ENCODE assay signal across 32 mouse cellular contexts in the genomic region with DNA sequence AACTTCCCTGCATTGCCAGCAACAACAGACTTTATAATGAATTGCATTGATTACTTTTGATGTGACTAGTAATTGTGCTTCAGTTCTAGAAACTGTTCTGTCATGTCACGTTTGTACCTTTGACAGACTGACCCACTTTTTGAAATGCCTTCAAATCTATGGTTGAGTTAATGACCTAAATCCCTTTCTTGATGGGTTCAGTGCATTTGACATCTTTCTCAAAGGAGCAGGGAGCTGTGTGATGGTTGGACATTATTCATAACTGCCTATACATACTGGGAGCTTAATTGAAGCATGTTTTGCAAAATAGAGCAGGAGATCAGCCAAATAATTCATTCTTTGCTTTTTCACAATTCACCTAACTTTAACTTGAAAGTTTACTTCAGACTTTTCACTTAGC.
"Had no signal": no experiment of that assay in that cellular context is flagged by ENCODE, and none has a peak within 500 bp of the region (broad histone marks: within the 10 kb centered on the region; RNA-seq: fewer than 3 reads in every experiment).

No protein-coding gene starts in this region.

- DNase-seq: left cerebral cortex, postnatal 4 days; liver; liver, embryonic 13.5 days; liver, postnatal 0 days; lung, adult 18-20 months; lung, adult 2 months; lung, embryonic 14.5 days; lung, postnatal 10 days; lung, postnatal 14 days; lung, postnatal 36 days; lung, postnatal 4 days; midbrain, embryonic 14.5 days had no signal

- H3K4me3 ChIP-seq: left cerebral cortex, adult 2 months; limb, embryonic 10.5 days; limb, embryonic 12.5 days; limb, embryonic 13.5 days; limb, embryonic 15.5 days; liver, embryonic 12.5 days; liver, embryonic 13.5 days; liver, embryonic 15.5 days; lung, embryonic 15.5 days; megakaryocyte, embryonic 14.5 days; midbrain, embryonic 10.5 days; midbrain, embryonic 12.5 days; midbrain, embryonic 13.5 days; midbrain, embryonic 15.5 days; myocyte had no signal

- ATAC-seq: liver, embryonic 12.5 days; liver, postnatal 0 days; lung, postnatal 0 days; midbrain, embryonic 13.5 days; midbrain, embryonic 15.5 days; midbrain, embryonic 16.5 days had no signal

- H3K27ac ChIP-seq: left cerebral cortex, adult 2 months; limb, embryonic 10.5 days; limb, embryonic 12.5 days; limb, embryonic 13.5 days; limb, embryonic 15.5 days; liver, embryonic 12.5 days; liver, embryonic 13.5 days; liver, embryonic 14.5 days; liver, embryonic 15.5 days; lung, embryonic 15.5 days; macrophage; midbrain, embryonic 10.5 days; midbrain, embryonic 12.5 days; midbrain, embryonic 13.5 days; midbrain, embryonic 15.5 days had no signal

- H3K9ac ChIP-seq: limb, embryonic 12.5 days; limb, embryonic 13.5 days; limb, embryonic 15.5 days; liver, embryonic 12.5 days; liver, embryonic 13.5 days; liver, embryonic 14.5 days; liver, embryonic 15.5 days; liver, postnatal 0 days; lung, embryonic 14.5 days; lung, embryonic 15.5 days; midbrain, embryonic 12.5 days; midbrain, embryonic 13.5 days; midbrain, embryonic 15.5 days had no signal

- H3K36me3 ChIP-seq: limb, embryonic 10.5 days; limb, embryonic 12.5 days; limb, embryonic 13.5 days; limb, embryonic 15.5 days; liver, embryonic 12.5 days; liver, embryonic 13.5 days; liver, embryonic 15.5 days; lung, embryonic 15.5 days; midbrain, embryonic 10.5 days; midbrain, embryonic 12.5 days; midbrain, embryonic 13.5 days; midbrain, embryonic 15.5 days had no signal

- H3K4me1 ChIP-seq: limb, embryonic 10.5 days; limb, embryonic 12.5 days; limb, embryonic 13.5 days; limb, embryonic 15.5 days; liver, embryonic 12.5 days; liver, embryonic 13.5 days; liver, embryonic 15.5 days; lung, embryonic 15.5 days; megakaryocyte, embryonic 14.5 days; midbrain, embryonic 10.5 days; midbrain, embryonic 13.5 days; midbrain, embryonic 15.5 days had no signal

- H3K27me3 ChIP-seq: limb, embryonic 12.5 days; limb, embryonic 13.5 days; limb, embryonic 15.5 days; liver, embryonic 12.5 days; liver, embryonic 13.5 days; liver, embryonic 15.5 days; lung, embryonic 15.5 days; megakaryocyte, embryonic 14.5 days; midbrain, embryonic 12.5 days; midbrain, embryonic 13.5 days; midbrain, embryonic 15.5 days had no signal

- H3K9me3 ChIP-seq: limb, embryonic 10.5 days; limb, embryonic 12.5 days; limb, embryonic 13.5 days; limb, embryonic 15.5 days; liver, embryonic 15.5 days; lung, embryonic 15.5 days; midbrain, embryonic 10.5 days; midbrain, embryonic 12.5 days; midbrain, embryonic 13.5 days; midbrain, embryonic 15.5 days had no signal

- H3K4me2 ChIP-seq: limb, embryonic 12.5 days; limb, embryonic 13.5 days; limb, embryonic 15.5 days; liver, embryonic 11.5 days; liver, embryonic 12.5 days; liver, embryonic 13.5 days; liver, embryonic 15.5 days; lung, embryonic 14.5 days; lung, embryonic 15.5 days; midbrain, embryonic 11.5 days; midbrain, embryonic 12.5 days; midbrain, embryonic 13.5 days; midbrain, embryonic 15.5 days had no signal
